Mouse (Mus musculus): ENCODE results near the gene Sgpp2.

The Sgpp2 gene

GRCm38 (mm10) chr1:78448091-78448490 lies 137.9 kb downstream of the Sgpp2 start:
- no peak for DNase-seq (ENCODE audit: low spot score in 2 of 2)

DNA sequence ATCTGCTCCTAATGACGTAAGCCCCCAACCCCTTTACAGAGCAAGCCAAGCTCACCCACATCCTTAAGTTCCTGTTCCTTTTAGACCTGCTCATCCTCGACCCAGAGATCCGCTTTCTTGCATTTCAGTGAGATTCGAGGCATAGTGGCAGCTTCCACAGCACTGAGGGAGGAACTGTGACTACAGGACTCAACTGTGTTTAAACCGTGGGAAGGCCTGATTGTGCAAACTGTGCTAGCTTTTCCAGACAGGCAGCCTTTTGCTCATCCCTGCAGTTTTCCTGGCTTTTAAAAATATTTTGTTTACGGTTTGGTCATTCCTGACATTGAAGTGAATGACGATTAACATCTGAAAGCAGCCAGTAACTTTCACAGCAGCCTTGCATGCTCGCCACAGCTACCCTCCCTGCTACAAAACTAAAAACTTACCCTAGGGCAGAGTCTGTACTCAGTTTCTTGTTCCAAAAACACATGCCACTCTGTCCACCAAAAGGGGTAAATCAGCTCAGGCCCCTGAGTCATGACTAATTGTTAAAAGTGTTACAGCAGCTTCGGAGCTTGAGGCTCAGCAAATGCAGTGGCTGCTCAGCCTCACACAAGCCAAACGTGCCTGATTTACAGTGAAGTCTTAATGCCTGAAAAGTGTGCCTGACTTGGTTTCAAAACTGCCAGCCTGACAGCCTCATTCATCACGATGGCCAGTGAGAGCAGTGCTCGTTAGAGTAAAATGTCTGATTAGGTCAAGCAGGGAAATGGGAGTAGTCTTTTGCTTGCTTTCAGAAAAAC lies 141.1 kb downstream of the Sgpp2 start:
- no peak for DNase-seq (ENCODE audit: low spot score in 2 of 2)

- DNase-seq (ENCODE audit: low spot score in 2 of 2) = no peak
These were observed 142.4 kb downstream of the Sgpp2 start for GRCm38 (mm10) chr1:78452544-78452943.

- no peak for DNase-seq (ENCODE audit: low spot score in 2 of 2)
These were observed 143.7 kb downstream of the Sgpp2 start for GRCm38 (mm10) chr1:78453886-78454285.

DNA sequence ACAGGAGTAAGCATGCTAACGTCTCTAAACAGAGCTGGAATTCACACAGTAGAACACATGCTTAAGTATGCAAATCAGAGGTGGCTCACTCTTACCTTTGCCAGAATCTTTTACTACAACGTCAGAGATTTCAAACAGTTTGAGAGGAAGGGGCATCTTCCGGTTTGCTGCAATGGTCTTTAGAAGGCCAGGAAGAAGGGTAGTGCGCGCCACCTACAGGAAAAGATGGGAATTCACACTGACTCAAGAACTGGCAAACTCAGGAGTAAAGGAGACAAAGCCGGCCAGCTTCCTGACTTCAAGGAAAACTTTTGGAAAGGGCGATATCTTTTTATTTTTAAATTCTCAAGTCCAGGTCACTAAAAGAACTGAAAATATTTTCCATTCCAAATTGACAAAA lies 144.5 kb downstream of the Sgpp2 start:
- no peak for DNase-seq (ENCODE audit: low spot score in 2 of 2)
